Mouse (Mus musculus) stomach, postnatal 0 days (tissue): ENCODE measurements around the gene Snrnp35. TPM values are rescaled to one million over a fixed set of nuclear protein-coding genes. Genes with fewer than 3 reads are reported as not detected.

Experiments used
- ATAC-seq: fragments of 200-750 bp; cut with Nextera tagmentation; 2 replicates; pipeline ENCODE4 v1.8.0; 2017; ENCODE audit not compliant: low FRiP score, low TSS enrichment
- DNase-seq: peaks from one replicate; pipeline ENCODE4 v3.0.0-alpha.2; 2016; ENCODE audit warnings: low spot score
- H3K27ac ChIP-seq: fragments of 300-500 bp; sonication (generic); replicated peaks from 2 replicates; pipeline ENCODE4 v1.5.1; 2014; ENCODE audit warnings: mild to moderate bottlenecking, control low read depth
- H3K27me3 ChIP-seq: fragments of 300-500 bp; sonication (generic); 2 replicates; pipeline ENCODE4 v1.6.1; 2014; ENCODE audit warnings: low read length; ENCODE audit not compliant: control insufficient read depth, insufficient read depth
- H3K36me3 ChIP-seq: fragments of 300-500 bp; sonication (generic); 2 replicates; pipeline ENCODE4 v1.6.1; 2014; ENCODE audit warnings: low read length, mixed read lengths; ENCODE audit not compliant: control insufficient read depth, insufficient read depth
- H3K4me1 ChIP-seq: fragments of 300-500 bp; sonication (generic); replicated peaks from 2 replicates; pipeline ENCODE4 v1.6.1; 2014; ENCODE audit warnings: antibody characterized with exemption; ENCODE audit not compliant: control insufficient read depth, insufficient read depth
- H3K4me2 ChIP-seq: fragments of 300-500 bp; sonication (generic); replicated peaks from 2 replicates; pipeline ENCODE4 v1.6.1; 2014; ENCODE audit warnings: low read depth, mild to moderate bottlenecking, control low read depth, moderate library complexity
- H3K4me3 ChIP-seq: fragments of 300-500 bp; sonication (generic); 2 replicates; pipeline ENCODE4 v1.5.1; 2014; ENCODE audit warnings: low read depth, low read length, control low read depth
- H3K9ac ChIP-seq: fragments of 300-500 bp; sonication (generic); 2 replicates; pipeline ENCODE4 v1.6.1; 2014; ENCODE audit warnings: mild to moderate bottlenecking, low read length, control low read depth, mixed read lengths
- H3K9me3 ChIP-seq: fragments of 300-500 bp; sonication (generic); 2 replicates; pipeline ENCODE4 v1.6.1; 2016; ENCODE audit warnings: low read length; ENCODE audit not compliant: control insufficient read depth
- CTCF ChIP-seq: IDR thresholded peaks from 2 replicates; pipeline ENCODE4 v1.5.1; 2016; ENCODE audit warnings: antibody characterized with exemption, low read depth, mild to moderate bottlenecking, moderate library complexity
- EP300 ChIP-seq: optimal IDR thresholded peaks from 2 replicates; pipeline ENCODE3; 2016; ENCODE audit warnings: antibody characterized with exemption
- WGBS: fragments of 180-500 bp; shearing (Covaris S2); extraction: QIAGEN DNeasy Blood & Tissue Kit; methylation state at CpG from one replicate; pipeline ENCODE4 v1.1.7; 2014; 5-methylcytosine and 5-hydroxymethylcytosine counted together
- polyA plus RNA-seq: library from polyadenylated mRNA; unstranded; fragments of >200 nt; fragmentation: Nextera tagmentation; extraction: Ambion mirVana; gene quantifications from 2 replicates; pipeline ENCODE4 v1.2.1, GENCODE M21; 2015

Gene Snrnp35
- polyA plus RNA-seq, 1 experiment from 2014 or later: 10.8 TPM

DNA sequence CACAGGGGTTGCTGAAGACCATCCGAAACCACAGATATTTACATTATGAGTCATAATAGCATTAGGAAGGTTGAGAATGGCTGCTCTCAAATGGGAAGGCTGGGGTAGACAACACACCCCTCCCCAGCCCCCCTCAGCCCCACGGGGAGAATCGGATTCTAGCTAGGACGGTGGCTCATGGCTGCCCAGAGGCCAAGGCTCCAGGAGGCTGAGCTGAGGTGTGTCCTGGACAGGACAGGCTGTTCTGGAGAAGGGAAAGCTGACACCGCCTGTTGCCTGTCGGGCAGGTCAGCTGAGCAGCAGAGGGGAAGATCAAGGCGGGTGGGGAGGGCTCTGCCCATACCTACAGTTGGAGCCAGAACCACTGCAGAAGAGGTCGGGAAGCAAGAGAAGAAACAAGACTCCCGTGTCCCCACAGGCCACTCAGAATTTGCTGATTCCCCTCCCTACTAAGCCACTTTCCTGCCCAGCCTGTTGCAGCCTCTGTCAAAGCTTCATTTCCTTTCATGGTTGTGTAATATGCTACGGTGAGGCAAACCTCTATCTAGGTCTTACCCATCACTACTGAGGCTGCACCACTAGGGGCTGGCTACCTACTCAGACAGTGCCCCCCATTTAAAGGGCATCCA, 23.9 kb downstream of the Snrnp35 start:
- Histone ChIP-seq H3K27me3 (no peaks in the 10 kb centered on the region), H3K4me1 (no peaks in the 10 kb centered on the region), H3K9ac (peak overlapping the region; percentile 31; the same call in 1 of the 2 replicates), H3K9me3 (no peaks in the 10 kb centered on the region), H3K4me3 (no peak overlapping the region), H3K36me3 (peaks cover 2% of the 10 kb centered on the region; the same call in 1 of the 2 replicates), H3K4me2 (no peak overlapping the region), H3K27ac (0 out of 2 replicates have a peak overlapping the region, but pooled peaks have one; percentile 30)
- ATAC-seq (peak; percentile 7; the same call in 1 of the 2 replicates), DNase-seq (peak; percentile 45)
- 19% methylated on average over 10 of the region's 10 CpGs for WGBS
- TF ChIP-seq CTCF: peak; percentile 21; the same call in 1 of the 2 replicates
- TF ChIP-seq EP300: no peak

- 74% methylated on average over 6 of the region's 6 CpGs for WGBS
- DNase-seq: peak; percentile 39
- H3K4me1 ChIP-seq: no peaks in the 10 kb centered on the region
- no peaks in the 10 kb centered on the region for H3K27me3 ChIP-seq
- no peak for TF ChIP-seq CTCF
- TF ChIP-seq EP300: no peak
- ATAC-seq: peak; percentile 71
- H3K4me2 ChIP-seq: no peak overlapping the region
- peaks cover 4% of the 10 kb centered on the region; the same call in 1 of the 2 replicates for H3K36me3 ChIP-seq
- no peaks in the 10 kb centered on the region for H3K9me3 ChIP-seq
- H3K9ac ChIP-seq: no peak overlapping the region
- H3K27ac ChIP-seq: no peak overlapping the region
- no peak overlapping the region for H3K4me3 ChIP-seq
These were observed 26.3 kb downstream of the Snrnp35 start for GRCm38 (mm10) chr5:124509200-124509599.

GRCm38 (mm10) chr5:124509742-124510237, 26.9 kb downstream of the Snrnp35 start:
- no peak for TF ChIP-seq CTCF
- TF ChIP-seq EP300: no peak
- Histone ChIP-seq H3K4me1 (no peaks in the 10 kb centered on the region), H3K4me3 (no peak overlapping the region), H3K36me3 (peaks cover 8% of the 10 kb centered on the region; the same call in 1 of the 2 replicates), H3K9me3 (no peaks in the 10 kb centered on the region), H3K9ac (no peak overlapping the region), H3K4me2 (no peak overlapping the region), H3K27me3 (no peaks in the 10 kb centered on the region), H3K27ac (no peak overlapping the region)
- ATAC-seq: peak; percentile 47
- DNase-seq: peak; percentile 70
- 43% methylated on average over 12 of the region's 12 CpGs for WGBS

- Histone ChIP-seq H3K4me1 (no peaks in the 10 kb centered on the region), H3K36me3 (peaks cover 8% of the 10 kb centered on the region), H3K4me2 (no peak overlapping the region), H3K9ac (no peak overlapping the region), H3K4me3 (no peak overlapping the region), H3K27ac (no peak overlapping the region), H3K27me3 (no peaks in the 10 kb centered on the region), H3K9me3 (no peaks in the 10 kb centered on the region)
- whole genome bisulfite sequencing: 86% methylated on average over 10 of the region's 10 CpGs
- no peak for ATAC-seq
- no peak for DNase-seq
- TF ChIP-seq EP300 (no peak), CTCF (no peak)
These were observed 27.7 kb downstream of the Snrnp35 start for GRCm38 (mm10) chr5:124510536-124511050.

GRCm38 (mm10) chr5:124515789-124516188, 32.9 kb downstream of the Snrnp35 start:
- no peak for DNase-seq
- H3K4me3 ChIP-seq: no peak overlapping the region
- no peak overlapping the region for H3K27ac ChIP-seq
- H3K36me3 ChIP-seq: peaks cover 8% of the 10 kb centered on the region
- WGBS: 76% methylated on average over 5 of the region's 5 CpGs
- no peaks in the 10 kb centered on the region for H3K9me3 ChIP-seq
- no peaks in the 10 kb centered on the region for H3K27me3 ChIP-seq
- TF ChIP-seq CTCF (no peak), EP300 (no peak)
- no peak for ATAC-seq
- H3K4me2 ChIP-seq: no peak overlapping the region
- no peak overlapping the region for H3K9ac ChIP-seq
- H3K4me1 ChIP-seq: no peaks in the 10 kb centered on the region

GRCm38 (mm10) chr5:124518648-124519047, 35.7 kb downstream of the Snrnp35 start:
- Histone ChIP-seq H3K9me3 (no peaks in the 10 kb centered on the region), H3K4me2 (no peak overlapping the region), H3K27me3 (no peaks in the 10 kb centered on the region), H3K4me1 (no peaks in the 10 kb centered on the region), H3K9ac (no peak overlapping the region), H3K36me3 (peaks cover 5% of the 10 kb centered on the region), H3K27ac (no peak overlapping the region), H3K4me3 (no peak overlapping the region)
- no peak for TF ChIP-seq EP300
- 93% methylated on average over 10 of the region's 10 CpGs for WGBS
- DNase-seq (no peak), ATAC-seq (no peak)
